Mouse (Mus musculus) common myeloid progenitor, adult 5-6 weeks (primary cell): Measurements from ENCODE around the gene Myh7. TPM values are rescaled to one million over a fixed set of nuclear protein-coding genes. Genes with fewer than 3 reads are reported as not detected.
A peak's percentile ranks its signal among the peaks of the same experiment; 100 is the strongest.

Source experiments
- ATAC-seq: replicated peaks from 2 replicates; pipeline ENCODE4 v1.8.0; 2016; ENCODE audit warnings: low read depth, mild to moderate bottlenecking, moderate TSS enrichment, inconsistent platforms; ENCODE audit not compliant: poor library complexity, severe bottlenecking
- total RNA-seq: library from RNA; stranded (forward); fragments of 200-1000, 187-1606 nt; gene quantifications from 2 replicates; pipeline ENCODE4 v1.2.3, GENCODE M21; 2017

Myh7 gene
- total RNA-seq, 1 experiment from 2014 or later, result not detected

DNA sequence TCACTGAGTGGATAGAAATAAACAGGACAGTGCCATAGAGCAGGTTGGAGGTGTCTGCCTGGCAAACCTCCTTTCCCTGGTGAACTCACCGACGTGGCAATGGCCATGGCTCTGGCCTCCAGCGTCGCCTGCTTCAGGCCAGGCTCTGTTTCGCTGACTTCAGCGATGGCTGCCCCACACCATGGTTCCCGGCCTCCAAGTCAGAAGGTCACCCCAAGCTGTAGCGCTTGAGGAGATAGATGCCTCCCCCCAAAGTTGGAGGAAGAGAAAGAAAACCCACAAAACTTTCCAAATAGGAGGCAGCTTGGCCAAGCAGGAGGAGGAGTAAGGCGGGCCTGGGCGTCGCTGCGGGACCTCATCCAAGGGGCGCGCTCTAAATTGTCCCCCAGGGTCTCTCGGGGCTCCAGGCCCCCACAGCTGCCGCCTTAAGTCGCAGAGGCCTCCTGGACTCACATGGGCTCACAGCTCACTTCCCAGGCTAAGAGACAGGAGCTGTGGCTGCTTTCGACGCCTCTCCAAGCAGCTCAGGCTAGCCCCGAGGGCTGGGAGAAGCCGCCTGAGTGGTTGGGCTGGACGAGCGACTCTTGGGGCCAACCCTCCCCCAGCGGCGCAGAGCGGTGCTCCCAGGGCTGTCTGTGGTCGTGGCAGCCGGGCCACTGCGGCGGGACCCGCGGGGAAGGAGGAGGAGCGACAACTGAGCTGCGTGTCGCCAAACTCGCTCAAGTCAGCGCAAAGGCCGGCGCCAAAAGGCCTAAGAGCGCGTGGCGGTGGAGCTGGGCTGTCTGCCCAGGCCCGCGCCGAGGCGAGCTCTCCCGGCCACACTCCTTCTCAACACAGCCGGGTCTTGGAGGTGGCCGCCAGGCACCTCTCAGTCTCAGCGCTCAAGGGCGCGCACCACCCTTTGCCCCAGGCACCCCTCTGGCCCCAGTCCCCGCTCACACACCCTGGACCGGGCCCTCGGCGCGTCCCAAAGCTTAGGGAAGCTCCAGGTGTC, 68.8 kb downstream of the Myh7 start, which contains the start of gene Efs:
TSS of gene Efs (minus strand) at position 778 of the 994 bp plus-strand sequence.
- peak; percentile 73 for ATAC-seq

DNA sequence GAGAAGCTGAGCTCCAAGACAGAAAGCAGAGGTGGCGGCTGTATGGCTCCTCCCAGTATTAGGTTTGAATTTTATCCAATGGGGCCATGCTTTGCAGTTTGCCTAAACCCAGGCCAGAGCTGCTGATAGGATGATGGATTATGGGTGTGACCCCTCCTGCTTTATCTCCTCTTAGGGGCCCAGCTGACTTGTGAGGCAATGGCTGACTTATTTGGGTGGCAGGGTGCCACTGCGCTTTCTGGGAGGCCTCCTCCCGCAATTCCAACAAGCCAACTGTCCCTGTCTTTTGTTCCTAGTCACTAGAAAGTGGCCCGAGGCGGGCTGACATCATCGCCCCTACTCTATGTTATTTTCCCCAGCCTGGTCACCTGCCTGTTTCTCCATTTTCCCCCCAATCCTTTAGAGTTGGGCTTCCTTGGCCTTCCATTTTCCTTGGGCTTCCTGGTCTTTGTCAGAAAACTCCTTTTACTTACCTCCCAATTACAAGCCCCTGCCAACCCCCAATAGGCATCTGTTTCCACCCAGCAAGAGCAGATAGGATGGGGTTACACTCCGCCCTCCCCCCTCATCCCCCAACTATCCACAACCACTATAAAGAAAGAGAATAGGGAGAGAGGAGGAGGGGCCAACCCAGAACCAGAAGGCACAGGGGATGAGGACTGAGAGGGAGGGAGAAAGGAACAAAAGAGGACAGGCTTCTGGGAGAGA, 69.6 kb downstream of the Myh7 start:
- ATAC-seq, result no peak

Other genes with a start within 250 kb of the Myh7 start
- gene Slc7a8, start 212.7 kb downstream of the Myh7 start, total RNA-seq, result 4.4 and 5.5 TPM in 2 replicates
- not detected in 2 replicates for gene Rnf212b, start 180.5 kb downstream of the Myh7 start, total RNA-seq
- gene Homez, start 123.7 kb downstream of the Myh7 start, total RNA-seq, result 12.5 and 15.6 TPM in 2 replicates
- 5.4 TPM in 1 of 2 replicates, not detected in the other for gene Ppp1r3e, start 117.1 kb downstream of the Myh7 start, total RNA-seq
- 7.8 and 10.3 TPM in 2 replicates for gene Bcl2l2, start 111.2 kb downstream of the Myh7 start, total RNA-seq
- 2.4 TPM in 1 of 2 replicates, not detected in the other for gene Gm20521, start 111.2 kb downstream of the Myh7 start, total RNA-seq
- 466 and 493 TPM in 2 replicates for gene Pabpn1, start 102.1 kb downstream of the Myh7 start, total RNA-seq
- 0.23 and 6.6 TPM in 2 replicates for gene Slc22a17, start 81.5 kb downstream of the Myh7 start, total RNA-seq
- gene Efs, start 68.5 kb downstream of the Myh7 start, total RNA-seq, result not detected in 2 replicates
- gene Il25, start 61.9 kb downstream of the Myh7 start, total RNA-seq, result not detected in 2 replicates
- not detected in 2 replicates for gene Cmtm5, start 58.4 kb downstream of the Myh7 start, total RNA-seq
- not detected in 2 replicates for gene Myh6, start 27.7 kb downstream of the Myh7 start, total RNA-seq
- not detected in 2 replicates for gene Gm17428, start 17.7 kb downstream of the Myh7 start, total RNA-seq
- gene Ngdn, start 20.8 kb upstream of the Myh7 start, total RNA-seq, result 53.3 and 56.1 TPM in 2 replicates
- gene Zfhx2, start 97.7 kb upstream of the Myh7 start, total RNA-seq, result 2.0 and 5.0 TPM in 2 replicates
- 8.3 and 12.9 TPM in 2 replicates for gene Thtpa, start 100.2 kb upstream of the Myh7 start, total RNA-seq
- gene Ap1g2, start 112.0 kb upstream of the Myh7 start, total RNA-seq, result 25.1 and 30.9 TPM in 2 replicates
- gene Jph4, start 122.3 kb upstream of the Myh7 start, total RNA-seq, result not detected in 2 replicates
- gene Dhrs2, start 227.4 kb upstream of the Myh7 start, total RNA-seq, result not detected in 2 replicates